Mouse (Mus musculus) cerebellum, adult 2 months (tissue): ENCODE results near the gene Oosp1.

ENCODE experiments used
- CTCF ChIP-seq: fragments of 200-500 bp; IDR thresholded peaks from 2 replicates; pipeline ENCODE4 v1.5.1; 2011; ENCODE audit warnings: low read depth, mild to moderate bottlenecking, control low read depth, low read length, moderate library complexity, borderline replicate concordance; ENCODE audit not compliant: insufficient read depth
- POLR2A ChIP-seq: fragments of 200-500 bp; IDR thresholded peaks from 2 replicates; pipeline ENCODE4 v1.6.1; 2011; ENCODE audit warnings: low read length, control low read depth, borderline replicate concordance; ENCODE audit not compliant: insufficient read depth

DNA sequence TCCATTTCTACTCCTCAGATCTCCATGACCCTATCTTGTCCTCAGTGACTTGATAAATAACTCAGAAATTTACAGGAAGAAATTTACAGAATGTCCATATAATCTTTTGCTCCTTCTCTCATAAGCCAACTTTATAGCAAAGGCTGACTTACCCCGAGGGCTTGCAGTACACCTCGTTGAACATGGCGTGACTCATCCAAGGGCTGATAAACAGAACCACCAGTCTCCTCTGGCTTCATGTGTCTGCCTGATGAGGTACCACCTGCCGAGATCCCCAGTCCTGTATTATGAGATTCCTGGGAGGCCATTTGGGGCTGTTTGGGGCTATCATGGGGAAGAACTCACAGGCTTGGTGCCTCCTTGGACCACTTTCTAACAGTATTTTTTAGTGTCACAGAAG is 51.9 kb downstream of the Oosp1 start:
- TF ChIP-seq POLR2A (no peak), CTCF (no peak)
